Mouse (Mus musculus): Measurements from ENCODE around the gene Krcc1. TPM values are rescaled to one million over a fixed set of nuclear protein-coding genes. Genes with fewer than 3 reads are reported as not detected.

The Krcc1 gene
- polyA plus RNA-seq, 1 experiment from 2014 or later, result 21.3 TPM

Small RNA genes lying within 50 kb of the gene (microRNA-seq; reads per million reads assigned to microRNA genes)
- gene Mir8112, result 23.3 reads per million, percentile 34 among the genes with 10 or more reads in this experiment

Other genes starting within 250 kb of the Krcc1 start
- gene Thnsl2, start 127.2 kb upstream of the Krcc1 start, polyA plus RNA-seq (2015; fragmentation: Nextera tagmentation; extraction: Ambion mirVana), result 3.2 TPM in 2 replicates
- not detected in 2 replicates for gene Fabp1, start 71.8 kb upstream of the Krcc1 start, polyA plus RNA-seq (2015; fragmentation: Nextera tagmentation; extraction: Ambion mirVana)
- gene Smyd1, start 50.6 kb downstream of the Krcc1 start, polyA plus RNA-seq (2015; fragmentation: Nextera tagmentation; extraction: Ambion mirVana), result 0.15 and 0.26 TPM in 2 replicates
- gene Cd8b1, start 51.1 kb downstream of the Krcc1 start, polyA plus RNA-seq (2015; fragmentation: Nextera tagmentation; extraction: Ambion mirVana), result not detected in 2 replicates
- not detected in 2 replicates for gene Cd8a, start 101.8 kb downstream of the Krcc1 start, polyA plus RNA-seq (2015; fragmentation: Nextera tagmentation; extraction: Ambion mirVana)
- 9.4 and 9.9 TPM in 2 replicates for gene Rmnd5a, start 169.0 kb downstream of the Krcc1 start, polyA plus RNA-seq (2015; fragmentation: Nextera tagmentation; extraction: Ambion mirVana)
- 26.2 and 27.3 TPM in 2 replicates for gene Rnf103, start 222.2 kb downstream of the Krcc1 start, polyA plus RNA-seq (2015; fragmentation: Nextera tagmentation; extraction: Ambion mirVana)

Measured in forebrain, embryonic 15.5 days (tissue).